Mouse (Mus musculus) ES-E14 (cell line): ENCODE data around the gene Xk.

Source experiments
- HCFC1 ChIP-seq: IDR thresholded peaks from 2 replicates; pipeline ENCODE4 v1.6.1; 2012; ENCODE audit warnings: low read length, inconsistent platforms, borderline replicate concordance; ENCODE audit not compliant: insufficient read depth
- MAFK ChIP-seq: IDR thresholded peaks from 2 replicates; pipeline ENCODE4 v1.6.1; 2014; ENCODE audit warnings: mild to moderate bottlenecking, low read depth, low read length, inconsistent platforms; ENCODE audit not compliant: insufficient read depth
- ZNF384 ChIP-seq: IDR thresholded peaks from 2 replicates; pipeline ENCODE4 v1.6.1; 2012; ENCODE audit warnings: low read depth, low read length, inconsistent platforms

DNA sequence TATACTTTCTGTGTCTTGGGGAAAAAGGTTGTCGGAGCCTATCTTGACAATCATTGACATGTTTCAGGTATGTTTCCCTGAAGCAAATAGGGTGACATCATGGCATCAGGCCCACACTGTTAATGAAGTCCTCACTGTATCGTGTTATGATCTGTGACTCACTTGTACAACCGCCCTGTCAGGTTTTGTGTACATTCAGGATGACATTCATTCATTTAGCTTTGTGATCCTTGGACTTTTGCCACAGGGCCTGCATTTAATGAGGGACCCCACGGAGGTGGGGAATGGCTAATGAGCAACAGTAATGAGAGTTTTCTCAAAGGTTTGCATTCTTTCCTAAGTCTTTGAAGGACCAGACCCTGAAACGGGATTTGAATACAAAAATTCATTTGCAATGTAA, 23.6 kb upstream of the Xk start:
- TF ChIP-seq ZNF384 (no peak), MAFK (no peak), HCFC1 (no peak)
